Mouse (Mus musculus) ES-Bruce4 (cell line): ENCODE results near the gene Ube2e3. TPM values are rescaled to one million over a fixed set of nuclear protein-coding genes. Genes with fewer than 3 reads are reported as not detected.

ENCODE experiments used
- H3K27ac ChIP-seq: 2 replicates; pipeline ENCODE4 v1.5.1; 2012; ENCODE audit warnings: low read length, inconsistent platforms; ENCODE audit not compliant: insufficient read depth
- H3K27me3 ChIP-seq: 2 replicates; pipeline ENCODE4 v1.6.1; 2012; ENCODE audit warnings: mild to moderate bottlenecking, low read length, inconsistent platforms; ENCODE audit not compliant: control insufficient read depth, poor library complexity, insufficient read depth, severe bottlenecking
- H3K36me3 ChIP-seq: 2 replicates; pipeline ENCODE4 v1.6.1; 2012; ENCODE audit warnings: inconsistent platforms, mild to moderate bottlenecking, low read length, moderate library complexity; ENCODE audit not compliant: control insufficient read depth, poor library complexity, insufficient read depth, severe bottlenecking
- H3K4me1 ChIP-seq: one replicate; pipeline ENCODE4 v1.8.1; 2011; ENCODE audit warnings: low read length; ENCODE audit not compliant: control insufficient read depth, insufficient read depth
- H3K4me3 ChIP-seq: 2 replicates; pipeline ENCODE4 v1.5.1; 2011; ENCODE audit warnings: low read depth, mild to moderate bottlenecking, low read length
- H3K9ac ChIP-seq: 2 replicates; pipeline ENCODE4 v1.6.1; 2012; ENCODE audit warnings: low read depth, mild to moderate bottlenecking, inconsistent platforms; ENCODE audit not compliant: poor library complexity, severe bottlenecking
- H3K9me3 ChIP-seq: replicated peaks from 2 replicates; pipeline ENCODE4 v1.6.1; 2012; ENCODE audit warnings: mild to moderate bottlenecking, low read length, inconsistent platforms; ENCODE audit not compliant: control insufficient read depth, poor library complexity, insufficient read depth, severe bottlenecking
- CTCF ChIP-seq: IDR thresholded peaks from one replicate; pipeline ENCODE4 v1.8.1; 2011; ENCODE audit warnings: low read depth, low read length
- EP300 ChIP-seq: IDR thresholded peaks from 2 replicates; pipeline ENCODE4 v1.6.1; 2011; ENCODE audit warnings: low read depth, low read length; ENCODE audit not compliant: insufficient read depth
- POLR2A ChIP-seq: IDR thresholded peaks from one replicate; pipeline ENCODE4 v1.8.1; 2011; ENCODE audit warnings: low read length; ENCODE audit not compliant: insufficient read depth
- polyA plus RNA-seq: library from polyadenylated mRNA; stranded (reverse); fragments of >200 nt; gene quantifications from 2 replicates; pipeline ENCODE4 v1.2.4, GENCODE M21; 2011; ENCODE audit warnings: low read depth; ENCODE audit not compliant: missing spikeins, insufficient read depth, insufficient read length

Gene Ube2e3
- 36.6 and 37.9 TPM in 2 replicates for polyA plus RNA-seq

GRCm38 (mm10) chr2:78867726-78868510 lies at the start of gene Ube2e3:
Gene Ube2e3 (plus strand): TSS chr2:78868124.
- Histone ChIP-seq H3K9me3 (no peaks in the 10 kb centered on the region), H3K27ac (no peak within 1 kb of the TSS), H3K4me3 (peak within 1 kb of the TSS; percentile 76), H3K4me1 (peaks cover 2% of the 10 kb centered on the region), H3K9ac (peak within 1 kb of the TSS; percentile 100), H3K36me3 (no peaks in the 10 kb centered on the region; the same call in 1 of the 2 replicates), H3K27me3 (no peaks in the 10 kb centered on the region)
- TF ChIP-seq CTCF, result no peak
- TF ChIP-seq EP300, result no peak
- no peak for TF ChIP-seq POLR2A

GRCm38 (mm10) chr2:78829887-78830286 lies 38.0 kb upstream of the Ube2e3 start:
- H3K9ac ChIP-seq, result no peak overlapping the region
- H3K9me3 ChIP-seq, result no peaks in the 10 kb centered on the region
- no peak for TF ChIP-seq EP300
- TF ChIP-seq POLR2A, result no peak
- no peak for TF ChIP-seq CTCF
- H3K36me3 ChIP-seq, result no peaks in the 10 kb centered on the region
- no peak overlapping the region for H3K27ac ChIP-seq
- no peaks in the 10 kb centered on the region for H3K27me3 ChIP-seq
- no peak overlapping the region for H3K4me3 ChIP-seq
- no peaks in the 10 kb centered on the region for H3K4me1 ChIP-seq

GRCm38 (mm10) chr2:78841494-78842224 lies 26.3 kb upstream of the Ube2e3 start:
- Histone ChIP-seq H3K27me3 (no peaks in the 10 kb centered on the region), H3K36me3 (no peaks in the 10 kb centered on the region)

GRCm38 (mm10) chr2:78844365-78844764 lies 23.6 kb upstream of the Ube2e3 start:
- H3K4me3 ChIP-seq, result no peak overlapping the region
- no peak overlapping the region for H3K9ac ChIP-seq
- H3K27ac ChIP-seq, result no peak overlapping the region
- no peaks in the 10 kb centered on the region for H3K36me3 ChIP-seq
- no peak for TF ChIP-seq CTCF
- TF ChIP-seq POLR2A, result no peak
- no peak for TF ChIP-seq EP300
- H3K9me3 ChIP-seq, result no peaks in the 10 kb centered on the region
- no peaks in the 10 kb centered on the region for H3K4me1 ChIP-seq
- H3K27me3 ChIP-seq, result no peaks in the 10 kb centered on the region

More at GRCm38 (mm10) chr2:78841494-78842224, 26.3 kb upstream of the Ube2e3 start:
- no peaks in the 10 kb centered on the region for H3K9me3 ChIP-seq
- H3K4me1 ChIP-seq, result no peaks in the 10 kb centered on the region
- no peak overlapping the region for H3K9ac ChIP-seq
- TF ChIP-seq POLR2A, result no peak
- no peak for TF ChIP-seq EP300
- TF ChIP-seq CTCF, result no peak
- no peak overlapping the region for H3K27ac ChIP-seq
- H3K4me3 ChIP-seq, result no peak overlapping the region

- H3K27ac ChIP-seq, result no peak overlapping the region
- H3K36me3 ChIP-seq, result no peaks in the 10 kb centered on the region
- TF ChIP-seq CTCF, result no peak
- TF ChIP-seq POLR2A, result no peak
- no peaks in the 10 kb centered on the region for H3K9me3 ChIP-seq
- H3K27me3 ChIP-seq, result no peaks in the 10 kb centered on the region
- no peak overlapping the region for H3K9ac ChIP-seq
- H3K4me3 ChIP-seq, result no peak overlapping the region
- no peaks in the 10 kb centered on the region for H3K4me1 ChIP-seq
Measured at GRCm38 (mm10) chr2:78845274-78845673, 22.6 kb upstream of the Ube2e3 start.

GRCm38 (mm10) chr2:78845717-78846116 lies 22.2 kb upstream of the Ube2e3 start:
- no peak overlapping the region for H3K27ac ChIP-seq
- no peaks in the 10 kb centered on the region for H3K36me3 ChIP-seq
- TF ChIP-seq EP300 (no peak), CTCF (no peak), POLR2A (no peak)
- no peak overlapping the region for H3K4me3 ChIP-seq
- H3K9ac ChIP-seq, result no peak overlapping the region
- no peaks in the 10 kb centered on the region for H3K27me3 ChIP-seq
- H3K9me3 ChIP-seq, result no peaks in the 10 kb centered on the region
- no peaks in the 10 kb centered on the region for H3K4me1 ChIP-seq
